Mouse (Mus musculus): Measurements from ENCODE around the gene Polr3e.

- TF ChIP-seq CTCF (IDR thresholded peaks at IDR 0.05) (no peak), POLR2A (IDR thresholded peaks at IDR 0.05; ENCODE audit: insufficient read depth, low read depth, low read length) (peak; percentile 97)
Observed at GRCm38 (mm10) chr7:120982200-120982841, 64.8 kb downstream of the Polr3e start, which contains the start of the genes Cdr2 and Mfsd13b.
